Mouse (Mus musculus) R1 (cell line): ENCODE measurements at regions not wholly inside any gene's neighbourhood (a gene's known extent, or its start where the extent isn't known, plus 50 kb on each side); places are given as distances from the start of the nearest gene placed in this dataset.

ENCODE experiments used
- DNase-seq: peaks from one replicate; pipeline ENCODE4 v3.0.0-alpha.2; 2018; ENCODE audit warnings: low read depth, low spot score

DNA sequence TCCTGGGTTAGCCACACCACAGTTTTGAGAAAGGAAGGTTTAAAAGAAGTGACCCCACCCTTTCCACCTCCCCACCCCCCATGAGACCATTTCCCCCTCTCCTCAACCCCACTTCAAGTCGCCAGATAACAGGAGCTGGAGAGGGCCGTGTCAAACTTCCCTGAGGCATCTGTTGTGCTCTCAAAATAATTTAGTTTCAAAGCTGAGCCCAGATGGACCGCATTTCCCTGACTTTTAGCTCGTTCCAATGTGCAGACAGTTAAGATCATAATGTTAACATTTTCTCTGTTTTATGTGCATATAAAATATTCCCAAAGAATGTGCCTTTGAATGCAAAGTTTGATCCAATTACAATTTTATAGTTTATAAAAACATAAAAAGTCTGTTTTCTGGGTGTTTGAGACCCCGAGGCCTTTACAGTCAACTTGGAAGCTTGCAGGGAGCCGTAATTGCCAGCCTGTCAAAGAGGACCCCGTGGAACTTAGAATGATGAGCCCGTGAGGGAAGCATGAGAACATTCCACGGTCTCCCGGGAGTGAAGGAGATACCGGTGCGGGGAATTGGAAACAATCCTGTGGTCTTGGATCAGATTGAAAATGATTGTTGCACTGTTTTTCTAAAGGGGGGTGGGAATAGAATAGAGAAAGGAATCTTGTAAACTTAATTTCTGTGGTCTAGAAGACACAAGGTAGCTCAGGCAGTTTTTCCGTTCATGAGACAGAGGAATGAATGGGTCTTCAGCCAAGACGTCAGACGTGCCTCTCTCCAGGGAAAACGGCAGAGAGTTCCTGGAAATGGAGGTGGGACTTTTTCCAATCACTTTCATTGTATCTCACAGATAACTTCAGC, 903.3 kb downstream of the Mrps31 start:
- DNase-seq, result no peak

- DNase-seq, result no peak
Measured at GRCm38 (mm10) chr8:23319556-23319955, 908.4 kb downstream of the Mrps31 start.

- no peak for DNase-seq
Measured at GRCm38 (mm10) chr8:23321166-23321565, 910.0 kb downstream of the Mrps31 start.

DNA sequence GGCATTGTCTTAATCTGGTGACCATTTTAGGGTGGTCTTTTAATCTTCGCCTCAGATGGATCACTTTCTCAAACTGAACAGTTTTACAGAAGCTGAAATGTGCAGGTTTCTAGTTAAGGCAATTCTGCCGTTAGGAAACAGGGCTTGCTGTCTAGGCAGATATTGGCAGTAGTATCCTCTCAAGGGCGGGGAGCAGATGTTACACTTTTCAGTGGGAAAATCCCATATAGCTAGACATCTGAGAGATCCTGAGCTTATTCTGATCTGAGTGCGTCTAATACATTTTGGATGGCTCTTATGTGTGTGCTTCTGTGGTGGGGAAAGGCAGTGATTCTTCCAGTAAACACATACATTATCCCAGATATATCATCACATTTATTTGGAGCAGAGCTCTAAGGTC, 916.1 kb downstream of the Mrps31 start:
- DNase-seq, result no peak

DNA sequence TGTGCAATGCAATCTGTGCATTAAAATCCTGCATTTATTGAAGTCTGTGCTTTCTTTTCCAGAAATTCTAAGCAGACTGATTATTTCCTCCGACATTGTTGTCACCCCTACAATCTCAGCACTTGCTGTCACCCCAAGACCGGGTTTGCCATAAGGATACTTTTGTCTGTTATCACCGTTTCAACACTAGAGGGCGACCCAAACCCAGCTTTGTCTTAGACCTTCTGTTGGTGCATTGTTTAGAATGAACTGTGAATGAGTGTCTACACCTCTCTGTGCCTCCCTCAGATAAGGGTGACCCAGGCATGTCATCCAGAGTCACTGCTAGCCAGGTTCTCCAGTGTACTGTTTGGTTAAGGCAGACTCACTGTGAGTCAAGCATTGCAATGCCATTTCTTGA, 933.0 kb downstream of the Mrps31 start:
- DNase-seq, result peak; percentile 78

DNA sequence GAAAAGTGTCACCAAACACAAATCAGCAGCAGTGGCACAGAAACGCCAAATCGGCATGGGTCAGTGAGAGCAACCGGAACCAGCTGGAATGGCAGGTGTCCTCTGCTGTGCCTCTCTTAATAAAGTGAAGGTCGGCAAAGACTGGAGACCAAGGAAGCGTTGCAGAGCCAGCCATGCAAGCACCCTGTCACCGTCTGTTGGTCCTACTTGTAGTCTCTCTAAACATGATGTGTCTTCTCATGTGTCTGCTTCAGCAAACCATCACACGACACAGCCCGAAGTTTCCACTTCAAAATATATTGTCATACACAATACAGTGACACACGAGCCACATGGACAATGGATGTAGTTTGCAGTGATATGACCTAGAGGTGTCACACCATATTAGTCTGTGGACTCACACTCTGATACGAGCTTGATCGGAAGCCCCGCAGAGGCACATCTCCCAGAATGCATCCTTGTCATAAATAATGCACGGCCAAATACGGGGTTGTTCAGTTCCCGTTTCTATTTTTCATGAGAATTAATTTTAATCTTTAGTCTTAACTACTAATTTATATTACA, 940.3 kb downstream of the Mrps31 start:
- no peak for DNase-seq

GRCm38 (mm10) chr8:23352259-23353106, 941.3 kb downstream of the Mrps31 start:
- DNase-seq, result no peak

GRCm38 (mm10) chr8:23360061-23360622, 949.0 kb downstream of the Mrps31 start:
- no peak for DNase-seq

DNA sequence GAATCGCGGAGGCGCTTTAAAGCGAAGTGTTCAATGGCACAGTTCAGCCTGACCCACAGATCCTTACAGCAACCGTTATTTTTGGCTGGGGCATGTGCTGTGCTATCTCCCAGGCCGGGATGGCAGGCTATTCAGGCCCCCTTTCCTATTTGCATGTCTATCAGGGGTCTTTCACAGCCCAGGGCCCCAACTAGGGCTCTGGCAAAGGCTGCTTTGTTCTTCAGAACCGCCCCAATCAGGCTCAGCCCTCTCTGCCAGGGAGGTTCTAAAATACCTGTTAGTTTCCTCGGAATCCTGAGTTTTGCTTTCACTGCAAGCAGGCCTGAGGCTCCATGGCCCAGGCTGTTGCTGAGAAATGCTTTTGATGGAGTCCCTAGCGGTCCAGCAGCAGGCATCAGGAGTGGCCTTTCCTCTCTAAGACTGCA, 949.7 kb downstream of the Mrps31 start:
- peak; percentile 63 for DNase-seq
